Mouse (Mus musculus) v-Abl transformed pro-B cells (cell line): ENCODE results near the gene Il17rd.

Experiments
- in situ Hi-C, 2 experiments: fragments of 400-800 bp; cut with MboI; formaldehyde crosslinking; loops; one replicate each; pipeline ENCODE4 v1.15.1; 2025; ENCODE audit not compliant: unreplicated experiment in 2 of 2

Il17rd gene

DNA sequence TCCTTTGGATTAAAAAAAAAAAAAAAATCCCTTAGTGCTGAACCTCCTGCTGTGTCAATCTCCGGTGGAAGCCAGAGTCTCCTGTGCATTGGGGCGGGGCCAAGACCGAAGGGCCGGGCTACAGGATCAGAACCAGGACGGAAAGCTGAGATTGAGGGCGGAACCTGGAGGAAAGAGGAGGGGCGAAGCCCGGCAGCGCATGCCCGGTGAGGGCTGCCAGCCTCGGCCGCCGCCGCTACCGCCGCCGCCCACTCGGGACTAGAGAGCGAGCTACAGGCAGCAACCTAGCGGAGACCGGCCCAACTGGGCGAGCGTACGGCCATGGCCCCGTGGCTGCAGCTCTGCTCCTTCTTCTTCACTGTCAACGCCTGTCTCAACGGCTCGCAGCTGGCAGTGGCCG, at the start of gene Il17rd:
Il17rd (plus strand) TSS at position 159 of the 400 bp plus-strand sequence.
- in situ Hi-C loops = loop anchor here (10.0 to 25.0 kb wide), 3 partner anchors 299 to 706 kb away; no protein-coding TSS in a partner anchor

DNA sequence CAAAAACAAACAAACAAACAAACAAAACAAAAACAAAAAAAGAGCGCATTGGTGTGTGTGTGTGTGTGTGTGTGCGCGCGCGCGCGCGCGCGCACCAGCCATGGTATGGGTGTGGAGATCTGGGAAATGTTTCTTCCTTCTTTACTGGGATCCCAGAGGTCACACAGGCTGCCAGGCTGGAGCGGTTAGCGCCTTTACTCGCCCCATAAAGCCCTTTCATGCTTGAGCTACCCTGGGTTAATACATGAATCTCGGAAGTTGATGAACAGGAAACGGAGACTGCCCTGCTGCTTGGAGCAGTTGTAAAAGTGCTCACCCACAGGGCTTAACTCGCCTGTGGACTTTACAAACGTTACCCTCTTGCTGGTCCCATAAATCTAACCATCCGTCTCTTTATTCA, 47.1 kb upstream of the Il17rd start:
- in situ Hi-C loops = no loop called here

DNA sequence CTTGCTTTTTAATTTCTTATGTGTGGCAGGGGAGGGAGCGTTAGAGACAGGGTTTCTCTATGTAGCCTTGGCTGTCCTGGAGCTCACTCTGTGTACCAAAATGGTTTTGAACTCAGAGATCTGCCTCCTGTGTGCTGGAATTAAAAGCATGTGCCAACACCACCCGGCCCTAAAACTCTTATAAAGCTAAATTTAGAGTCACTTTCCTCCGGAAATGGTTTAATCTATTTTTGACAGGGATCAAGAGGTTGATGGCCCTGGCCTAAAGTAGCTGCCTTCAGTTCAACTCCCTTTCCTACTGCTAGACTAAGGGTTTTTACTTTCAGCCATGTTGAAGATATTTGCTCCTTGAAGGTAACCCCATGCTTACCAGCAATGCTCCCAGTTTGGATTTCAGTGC, 45.3 kb upstream of the Il17rd start:
- in situ Hi-C loops = no loop called here

DNA sequence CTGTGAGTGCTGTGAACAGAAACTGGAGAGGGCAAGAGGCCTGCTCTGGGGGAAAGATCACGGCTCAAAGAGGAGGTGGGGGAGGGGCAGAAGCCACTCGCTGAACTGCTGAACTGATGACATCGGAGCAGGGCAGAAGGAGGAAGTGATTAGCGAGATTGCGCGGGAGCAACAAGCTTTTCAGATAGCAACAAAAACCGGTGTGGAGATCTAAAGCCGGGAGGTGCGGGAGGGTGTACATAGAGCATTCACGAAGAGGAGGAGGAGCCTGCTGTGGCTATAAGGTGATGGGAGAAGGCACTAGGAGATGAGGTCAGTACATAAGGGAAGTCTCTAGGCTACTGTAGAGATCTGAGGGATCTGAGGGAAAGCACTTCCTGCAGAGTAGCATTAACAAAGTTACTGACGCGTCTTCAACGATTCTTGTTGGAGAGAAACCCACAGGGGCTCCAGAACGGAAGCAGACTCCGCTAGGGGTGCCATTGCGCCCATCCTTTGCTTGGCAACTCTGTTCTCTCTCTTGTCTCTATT, 44.5 kb upstream of the Il17rd start, which contains the start of gene Hesx1:
Hesx1 (plus strand) TSS at position 206 of the 531 bp plus-strand sequence.
- in situ Hi-C loops = no loop called here

DNA sequence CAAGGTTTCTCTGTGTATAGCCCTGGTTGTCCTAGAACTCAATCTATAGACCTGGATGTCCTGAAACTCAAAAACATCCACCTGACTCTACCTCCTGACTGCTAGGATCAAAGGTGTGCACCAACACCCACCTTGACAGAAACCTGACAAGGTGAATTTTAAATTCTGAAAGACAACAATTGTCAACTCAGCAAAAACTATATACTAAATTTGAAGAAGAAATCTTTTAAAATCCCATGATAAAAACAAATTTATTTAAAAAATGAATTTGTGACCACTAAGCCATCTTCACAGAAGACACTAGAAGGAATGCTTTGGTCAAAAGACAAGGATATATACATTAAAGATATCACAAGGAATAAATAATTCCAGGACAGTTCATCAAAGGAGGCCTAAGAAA, 42.5 kb upstream of the Il17rd start:
- in situ Hi-C loops = no loop called here

DNA sequence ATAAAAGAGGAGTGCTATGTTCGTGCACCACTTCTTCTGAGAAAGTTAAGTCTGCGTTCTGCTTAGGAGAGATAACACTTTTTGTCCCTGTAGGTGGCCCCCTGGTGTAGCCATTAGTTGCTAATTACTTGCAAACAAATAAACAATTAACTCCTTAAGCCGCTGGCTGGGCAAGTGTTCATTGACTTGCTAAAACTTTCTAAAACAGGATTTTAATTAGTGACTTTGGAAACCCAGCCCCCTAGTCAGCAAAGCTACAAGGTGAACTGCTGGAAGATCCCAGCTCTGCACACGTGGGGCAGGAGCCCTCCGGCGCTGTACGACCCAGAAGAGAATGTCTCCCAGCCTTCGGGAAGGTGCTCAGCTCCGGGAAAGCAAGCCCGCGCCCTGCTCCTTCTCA, 38.4 kb upstream of the Il17rd start:
- in situ Hi-C loops = no loop called here

DNA sequence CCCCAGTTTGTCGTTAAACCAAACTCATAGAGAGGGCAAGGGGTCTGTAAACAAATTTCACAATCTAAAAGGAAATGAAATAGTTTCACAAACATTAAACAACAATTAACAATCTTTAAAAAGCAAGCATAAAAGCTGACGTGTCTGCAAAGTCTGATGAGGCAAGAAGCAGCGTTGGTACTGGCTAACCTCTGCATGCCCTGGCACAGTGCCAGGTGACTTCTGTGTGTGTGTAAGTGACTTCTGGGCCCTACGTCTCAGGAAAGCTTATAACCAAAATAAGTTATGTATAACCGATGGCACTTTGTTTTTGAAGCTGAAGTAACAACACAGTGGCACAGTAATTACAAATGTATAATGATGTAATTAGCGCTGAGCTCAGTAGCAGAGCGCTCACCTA, 33.8 kb upstream of the Il17rd start:
- in situ Hi-C loops = no loop called here

DNA sequence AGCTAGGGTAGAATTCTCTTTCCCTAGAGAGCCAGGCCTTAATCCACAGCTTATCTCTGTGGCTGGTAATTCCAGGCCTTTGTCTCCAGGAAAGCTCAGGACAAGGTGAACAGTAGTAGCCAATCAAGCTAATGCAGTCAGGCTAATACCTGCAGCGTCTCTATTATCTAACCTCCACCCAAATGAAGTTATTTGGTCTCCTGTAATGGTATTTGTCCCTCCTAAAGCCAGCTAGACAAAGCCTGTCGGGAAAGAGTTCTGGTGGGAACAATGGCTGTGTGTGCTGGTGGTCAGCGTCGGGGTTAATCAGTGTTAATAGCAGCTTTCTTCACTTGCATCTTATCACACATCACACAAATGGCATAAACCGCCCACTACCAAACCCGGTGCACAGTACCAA, 32.8 kb upstream of the Il17rd start:
- in situ Hi-C loops = no loop called here

DNA sequence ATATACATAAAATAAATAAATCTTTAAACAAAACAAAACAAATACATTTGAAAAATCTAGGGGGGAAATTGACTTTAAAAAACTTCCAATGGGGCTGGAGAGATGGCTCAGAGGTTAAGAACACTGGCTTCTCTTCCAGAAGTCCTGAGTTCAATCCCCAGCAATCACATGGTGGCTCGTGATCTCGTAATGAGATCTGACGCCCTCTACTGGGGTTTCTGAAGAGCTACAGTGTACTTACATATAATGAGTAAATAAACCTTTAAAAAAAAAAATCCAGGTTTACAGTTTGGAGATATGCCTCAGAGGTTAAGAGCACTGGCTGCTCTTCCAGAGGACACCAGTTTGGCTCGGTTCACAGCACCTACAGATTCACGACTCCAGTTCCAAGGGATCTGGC, 27.2 kb upstream of the Il17rd start:
- in situ Hi-C loops = no loop called here

DNA sequence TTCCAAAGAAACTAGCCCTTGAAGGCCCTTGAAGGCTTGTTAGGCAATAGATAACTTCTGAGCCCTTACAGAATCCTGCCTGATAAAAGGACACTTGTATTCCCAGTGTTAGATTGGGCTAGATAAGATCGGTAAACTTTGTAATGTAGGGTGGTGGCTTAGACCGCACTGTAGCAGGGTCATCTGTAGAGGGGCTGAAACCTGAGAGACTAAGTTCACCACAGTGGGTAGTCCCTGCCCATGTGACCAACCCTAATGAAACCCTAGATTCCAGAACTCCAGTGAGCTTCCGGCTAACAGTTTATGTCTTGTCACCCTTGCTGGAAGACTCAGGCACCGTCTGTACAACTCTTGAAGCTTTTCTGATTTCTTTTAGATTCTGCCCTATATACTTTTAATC, 25.1 kb upstream of the Il17rd start:
- in situ Hi-C loops = no loop called here

DNA sequence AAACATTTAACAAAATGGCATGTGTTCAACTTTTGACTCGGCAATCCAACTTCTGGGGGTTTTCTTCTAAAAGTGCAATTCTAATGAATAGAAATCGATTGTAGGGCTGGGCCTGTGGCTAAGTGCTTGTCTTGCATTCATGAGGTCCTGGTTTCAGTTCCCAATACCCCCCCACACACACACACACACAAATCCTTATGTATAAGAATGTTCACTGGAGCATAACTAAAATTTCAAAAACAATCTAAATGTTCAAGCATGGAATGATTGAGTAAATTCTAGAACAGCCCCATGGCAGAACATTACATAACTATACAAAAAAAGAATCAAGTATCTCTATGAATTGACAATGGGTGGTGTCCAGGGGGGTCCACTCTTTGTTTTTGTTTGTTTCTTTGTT, 20.8 kb upstream of the Il17rd start:
- in situ Hi-C loops = no loop called here

DNA sequence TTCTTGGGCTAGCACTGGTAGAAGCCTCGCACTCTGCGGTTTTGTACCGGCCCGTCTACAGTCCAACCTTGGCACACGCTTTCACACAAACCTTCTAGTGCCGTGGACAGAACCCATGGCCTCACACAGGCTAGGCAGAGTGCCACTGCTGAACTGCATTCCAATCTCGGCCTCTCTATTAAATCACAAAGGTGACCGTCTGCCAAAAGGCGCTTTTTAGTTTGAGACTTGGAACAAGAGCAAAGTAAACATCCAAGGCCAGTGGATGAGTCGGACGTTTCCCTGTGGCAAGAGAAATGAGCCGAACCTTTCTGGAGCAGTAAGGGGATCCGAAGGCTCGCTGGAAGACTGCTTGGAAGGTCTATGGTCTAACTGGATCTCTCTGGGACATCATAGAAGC, 18.9 kb upstream of the Il17rd start:
- in situ Hi-C loops = loop anchor here (5.0 to 10.0 kb wide), 9 partner anchors 33 to 645 kb away; partner anchors contain the start of gene Dnah12 (in 1 of the 2)

DNA sequence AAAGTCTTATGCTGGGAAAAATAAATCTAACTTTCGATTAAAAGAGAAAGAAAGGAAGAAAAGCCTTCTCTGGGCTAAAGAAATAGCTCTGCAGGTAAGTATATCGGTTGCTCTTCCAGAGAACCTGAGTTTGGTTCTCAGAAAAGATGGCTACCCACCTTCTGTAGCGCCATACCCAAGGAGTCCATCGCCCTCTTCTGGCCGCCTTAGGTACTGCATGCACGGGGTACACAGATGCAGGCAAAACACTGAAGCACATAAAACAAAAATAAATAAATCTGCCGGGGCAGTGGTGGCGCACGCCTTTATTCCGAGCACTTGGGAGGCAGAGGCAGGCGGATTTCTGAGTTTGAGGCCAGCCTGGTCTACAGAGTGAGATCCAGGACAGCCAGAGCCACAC, 15.9 kb upstream of the Il17rd start:
- in situ Hi-C loops = loop anchor here (5.0 to 10.0 kb wide), 9 partner anchors 36 to 648 kb away; partner anchors contain the start of gene Dnah12 (in 1 of the 2)

DNA sequence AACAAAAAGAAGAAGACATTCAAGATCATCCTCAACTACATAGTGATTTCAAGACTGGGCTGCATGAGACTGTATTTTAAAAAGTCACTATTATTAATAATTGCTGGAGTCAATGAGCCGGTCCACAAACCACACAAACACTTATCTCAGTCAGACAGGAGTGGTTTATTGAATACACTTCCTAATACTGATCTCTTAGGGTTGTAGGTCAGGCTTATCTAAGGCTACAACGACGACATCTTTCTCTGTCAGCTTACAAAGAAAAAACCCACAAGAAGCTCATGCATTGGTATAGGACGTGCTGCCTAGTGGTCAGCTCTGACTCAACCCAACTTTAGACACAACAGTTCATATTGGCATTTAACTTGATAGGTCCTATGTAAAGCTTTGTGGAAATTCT, 14.1 kb upstream of the Il17rd start:
- in situ Hi-C loops = loop anchor here (5.0 to 25.0 kb wide), 12 partner anchors 37 to 650 kb away; partner anchors contain the start of gene Dnah12 (in 1 of the 2)

DNA sequence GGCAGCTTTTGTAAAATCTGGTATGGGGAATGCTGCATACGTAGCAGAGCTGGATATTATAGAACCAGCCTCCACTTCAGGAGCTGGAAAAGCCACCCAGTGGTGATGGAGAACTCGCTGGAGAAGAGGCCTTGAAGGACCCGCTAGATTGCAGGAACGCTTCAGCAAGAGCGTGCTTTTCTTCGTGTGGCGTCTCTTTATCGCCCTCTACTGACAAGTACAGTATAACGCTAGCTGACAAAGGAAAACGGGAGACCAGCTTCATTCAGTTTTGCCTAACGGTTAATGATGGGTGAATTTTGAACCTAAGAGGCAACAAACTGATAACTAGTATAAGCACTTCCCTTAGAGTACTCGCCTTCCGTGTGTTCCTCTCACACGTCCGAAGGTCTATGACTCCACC, 9.0 kb upstream of the Il17rd start:
- in situ Hi-C loops = loop anchor here (5.0 to 25.0 kb wide), 13 partner anchors 68 to 718 kb away; partner anchors contain the start of gene Dnah12 (in 1 of the 2)

DNA sequence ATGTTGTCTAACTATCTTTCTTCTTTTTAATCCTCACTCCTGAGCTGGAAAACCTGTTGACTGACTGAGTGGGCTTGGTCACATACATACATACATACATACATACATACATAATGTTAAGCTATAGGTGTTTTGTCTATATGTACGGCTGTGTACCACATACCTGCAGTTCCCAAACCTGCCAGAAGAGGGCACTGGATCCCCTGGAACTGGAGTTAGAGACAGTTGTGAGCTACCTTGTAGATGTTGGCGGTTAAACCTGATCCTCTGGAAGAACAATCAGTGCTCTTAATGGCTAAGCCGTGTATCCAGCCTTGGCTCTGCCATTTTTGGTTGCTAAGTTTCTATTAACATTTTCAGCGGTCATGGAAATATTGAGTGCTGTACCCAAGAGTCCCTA, 7.6 kb upstream of the Il17rd start:
- in situ Hi-C loops = loop anchor here (5.0 to 25.0 kb wide), 6 partner anchors 66 to 716 kb away; no protein-coding TSS in a partner anchor

DNA sequence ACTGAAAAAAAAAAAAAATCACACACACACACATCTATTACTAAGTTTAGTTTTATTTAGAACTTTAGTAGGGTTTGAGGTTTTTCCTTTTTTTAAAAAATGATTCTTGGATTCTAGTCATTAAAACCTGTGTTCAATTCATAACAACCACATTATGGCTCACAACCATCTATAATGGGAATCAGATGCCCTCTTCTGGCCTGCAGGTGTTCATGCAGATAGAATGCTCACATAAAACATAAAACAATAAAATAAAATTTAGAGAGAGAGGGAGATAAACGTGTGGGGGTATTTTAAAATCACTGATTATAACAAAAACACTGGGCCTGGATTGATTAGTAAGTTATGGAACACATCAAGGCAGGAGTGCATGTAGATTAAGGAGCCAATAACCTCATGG, 1.2 kb upstream of the Il17rd start:
- in situ Hi-C loops = loop anchor here (10.0 to 25.0 kb wide), 3 partner anchors 300 to 707 kb away; no protein-coding TSS in a partner anchor

DNA sequence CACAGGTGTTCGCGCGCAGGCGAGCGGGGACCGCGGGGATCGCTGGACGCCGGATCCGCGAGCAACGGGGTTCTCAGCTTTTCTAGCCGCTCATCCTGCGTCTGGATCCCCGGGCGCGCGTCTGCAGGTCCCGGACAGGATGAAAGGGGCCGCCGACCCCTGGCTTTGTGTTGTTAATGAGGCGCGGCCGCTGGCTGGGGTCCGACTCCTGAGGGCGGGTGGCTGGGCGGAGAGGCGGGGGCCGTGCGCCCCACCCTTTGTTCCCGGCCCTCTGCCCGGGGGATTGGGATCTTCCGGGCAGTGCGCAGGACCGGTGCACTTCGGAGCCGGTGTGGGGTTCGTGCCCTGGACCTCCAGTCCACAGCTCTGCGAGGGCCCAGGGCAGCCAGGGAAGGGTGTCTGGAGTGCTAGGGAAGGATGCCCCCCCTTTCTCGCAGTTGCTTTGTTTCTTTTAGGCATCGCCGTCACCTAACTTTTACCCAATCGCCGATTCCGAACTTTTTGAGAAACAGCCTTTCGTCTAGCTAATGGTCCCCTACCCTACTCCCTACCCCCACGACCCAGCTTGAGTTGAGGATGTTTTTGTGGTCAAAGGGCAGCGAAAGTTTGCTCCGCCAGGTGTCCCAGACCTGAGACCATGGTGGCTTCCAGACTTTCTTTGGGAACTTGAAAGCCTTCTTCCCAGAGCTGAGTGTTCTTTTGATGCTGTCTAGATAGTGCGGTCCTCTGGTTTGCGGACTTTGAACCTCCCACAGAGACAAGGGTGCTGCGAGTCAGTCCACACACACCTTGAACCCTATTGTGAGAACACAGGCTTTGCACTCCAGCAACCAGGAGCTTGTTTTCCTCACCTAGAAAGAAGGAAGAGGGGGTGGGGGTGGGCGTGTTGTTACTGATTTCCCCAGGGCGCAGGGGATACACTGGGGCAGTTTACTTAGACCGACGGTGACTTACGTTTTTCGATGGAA, 824 bp downstream of the Il17rd start:
- in situ Hi-C loops = loop anchor here (10.0 to 25.0 kb wide), 4 partner anchors 298 to 705 kb away; no protein-coding TSS in a partner anchor

DNA sequence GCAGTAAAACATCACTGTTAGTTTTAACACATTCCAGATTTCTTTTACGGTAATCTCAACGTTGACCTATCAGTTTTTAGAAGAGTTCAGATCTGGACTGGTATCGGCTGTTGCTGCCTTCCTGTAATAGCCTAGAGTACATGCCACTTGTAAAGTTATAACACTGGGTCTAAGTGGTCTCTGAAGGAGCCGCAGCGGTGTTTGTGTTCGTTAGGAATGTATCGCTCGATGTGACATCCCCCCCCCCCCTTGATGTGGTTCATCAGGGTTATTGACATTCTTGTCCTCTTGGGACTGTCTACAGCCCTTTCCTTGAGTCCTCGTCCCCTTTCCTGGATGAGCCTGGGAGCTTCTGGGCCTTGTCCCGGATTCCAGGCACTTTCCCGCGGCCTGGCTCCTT, 1.7 kb downstream of the Il17rd start:
- in situ Hi-C loops = loop anchor here (10.0 to 25.0 kb wide), 3 partner anchors 297 to 374 kb away; no protein-coding TSS in a partner anchor

DNA sequence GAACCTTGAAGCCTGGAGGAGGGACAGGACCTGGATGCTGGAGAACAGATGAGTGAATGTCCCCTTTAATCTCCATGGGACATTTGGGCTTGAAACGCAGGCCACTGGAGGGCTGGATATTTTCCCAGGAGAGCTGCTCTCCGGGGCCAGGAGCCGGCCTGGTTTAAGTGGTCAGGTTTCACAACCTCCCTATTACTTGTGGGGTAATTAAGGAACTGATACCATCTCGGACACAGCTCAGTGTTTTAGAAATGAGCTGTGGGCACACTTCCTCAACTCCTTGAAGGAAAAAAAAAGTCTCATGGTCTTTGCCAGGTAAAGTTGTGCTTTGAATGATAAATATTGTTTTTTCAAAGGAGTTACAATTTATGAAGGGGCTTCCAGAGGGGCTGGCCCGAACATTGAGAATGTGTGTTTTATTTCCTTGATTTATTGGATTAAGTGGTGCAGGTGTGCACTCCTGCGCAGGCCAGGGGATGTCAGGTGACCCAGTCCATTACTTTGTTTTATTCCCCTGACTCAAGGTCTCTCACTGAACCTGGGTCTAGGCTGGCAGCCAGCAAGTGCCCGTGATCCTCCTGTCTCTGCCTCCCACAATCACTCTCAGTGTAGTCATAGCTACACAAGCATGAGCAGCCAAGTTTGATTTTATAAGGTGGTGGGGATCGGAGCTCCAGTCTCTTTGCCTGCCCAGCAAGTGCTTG, 3.7 kb downstream of the Il17rd start:
- in situ Hi-C loops = loop anchor here (10.0 to 25.0 kb wide), 3 partner anchors 295 to 372 kb away; no protein-coding TSS in a partner anchor
